ENCODE assay signal across 26 mouse cellular contexts in genomic region chr11:113631302-113631701, GRCm38 (mm10). TPM values are rescaled to one million over a fixed set of nuclear protein-coding genes. Genes with fewer than 3 reads are reported as not detected.
DNase-seq lines count a peak whose midpoint lies in the region; ATAC-seq and TF ChIP-seq lines count a peak whose summit lies in the region.
"Had no signal": no experiment of that assay in that cellular context is flagged by ENCODE, and none has a peak within 500 bp of the region (broad histone marks: within the 10 kb centered on the region; RNA-seq: fewer than 3 reads in every experiment).

No protein-coding gene starts in this region.

- no peak overlapping the region for H3K4me2 ChIP-seq in liver, embryonic 11.5 days
- H3K4me2 ChIP-seq in intestine, postnatal 0 days (replicated peaks; ENCODE audit: low read depth) = peak overlapping the region; percentile 57
- peak overlapping the region; percentile 37 for H3K4me2 ChIP-seq in stomach, postnatal 0 days (replicated peaks; ENCODE audit: low read depth)
- H3K4me2 ChIP-seq in midbrain, embryonic 15.5 days = no peak overlapping the region
- H3K4me2 ChIP-seq: forebrain, embryonic 12.5 days; kidney, embryonic 15.5 days; limb, embryonic 13.5 days; midbrain, embryonic 13.5 days; neural tube, embryonic 15.5 days had no signal

- TF ChIP-seq CTCF in intestine, postnatal 0 days (IDR thresholded peaks at IDR 0.05; ENCODE audit: low read depth) = no peak
- no peak for TF ChIP-seq CTCF in stomach, postnatal 0 days (IDR thresholded peaks at IDR 0.05; ENCODE audit: low read depth)

- no peak overlapping the region for H3K4me3 ChIP-seq in liver, embryonic 11.5 days (ENCODE audit: low read depth, low read length)
- peak overlapping the region; percentile 11; the same call in 1 of the 2 replicates for H3K4me3 ChIP-seq in intestine, postnatal 0 days (ENCODE audit: low read depth, low read length)
- no peak overlapping the region for H3K4me3 ChIP-seq in stomach, postnatal 0 days (ENCODE audit: low read depth, low read length)
- H3K4me3 ChIP-seq in midbrain, embryonic 15.5 days = no peak overlapping the region
- H3K4me3 ChIP-seq: erythroblast, embryonic 14.5 days; forebrain, embryonic 12.5 days; kidney, embryonic 15.5 days; left cerebral cortex, adult 2 months; limb, embryonic 13.5 days; midbrain, embryonic 13.5 days; neural tube, embryonic 15.5 days had no signal

- H3K9me3 ChIP-seq in liver, embryonic 11.5 days (ENCODE audit: control insufficient read depth, low read length) = no peaks in the 10 kb centered on the region
- H3K9me3 ChIP-seq in intestine, postnatal 0 days (ENCODE audit: control insufficient read depth) = no peaks in the 10 kb centered on the region
- H3K9me3 ChIP-seq in stomach, postnatal 0 days (ENCODE audit: control insufficient read depth, low read length) = no peaks in the 10 kb centered on the region
- no peaks in the 10 kb centered on the region for H3K9me3 ChIP-seq in midbrain, embryonic 15.5 days
- H3K9me3 ChIP-seq: forebrain, embryonic 12.5 days; kidney, embryonic 15.5 days; limb, embryonic 13.5 days; midbrain, embryonic 13.5 days; neural tube, embryonic 15.5 days had no signal

- DNase-seq in liver, embryonic 11.5 days (ENCODE audit: low spot score) = no peak
- DNase-seq in liver = no peak
- DNase-seq in lung, postnatal 36 days = peak; percentile 42
- peak; percentile 82 for DNase-seq in stomach, postnatal 0 days (ENCODE audit: low spot score)
- no peak for DNase-seq in neural tube, embryonic 10.5 days (ENCODE audit: extremely low spot score, low spot score)
- DNase-seq: adrenal gland, adult 2 months; adrenal gland, postnatal 36 days; cerebellum, adult 2 months; cerebellum, postnatal 14 days; gastrocnemius, postnatal 10 days; heart, postnatal 14 days; kidney, postnatal 25 days; right cerebral cortex, postnatal 14 days had no signal

- no peak overlapping the region for H3K9ac ChIP-seq in liver, embryonic 11.5 days (ENCODE audit: low read depth, low read length)
- H3K9ac ChIP-seq in intestine, postnatal 0 days (ENCODE audit: low read depth, low read length) = no peak overlapping the region
- H3K9ac ChIP-seq in stomach, postnatal 0 days (ENCODE audit: low read length) = peak overlapping the region; percentile 27; the same call in 1 of the 2 replicates
- no peak overlapping the region for H3K9ac ChIP-seq in midbrain, embryonic 15.5 days
- H3K9ac ChIP-seq: forebrain, embryonic 12.5 days; kidney, embryonic 15.5 days; limb, embryonic 13.5 days; liver, embryonic 14.5 days; midbrain, embryonic 13.5 days; neural tube, embryonic 15.5 days had no signal

- WGBS in liver, embryonic 11.5 days = 65% methylated on average over 8 of the region's 8 CpGs
- 35% methylated on average over 8 of the region's 8 CpGs for WGBS in intestine, postnatal 0 days
- WGBS in stomach, postnatal 0 days = 53% methylated on average over 8 of the region's 8 CpGs
- 88% methylated on average over 8 of the region's 8 CpGs for WGBS in midbrain, embryonic 15.5 days

- peak; percentile 23; the same call in 1 of the 2 replicates for ATAC-seq in liver, embryonic 11.5 days (replicated peaks; ENCODE audit: low FRiP score)
- ATAC-seq in intestine, postnatal 0 days = peak; percentile 60; the same call in 1 of the 2 replicates
- ATAC-seq in stomach, postnatal 0 days (ENCODE audit: low FRiP score, low TSS enrichment) = peak; percentile 70
- ATAC-seq in midbrain, embryonic 15.5 days (replicated peaks) = no peak
- ATAC-seq: activated CD4-positive, CD25-positive, alpha-beta regulatory T cell, adult 4 months; hindbrain, embryonic 16.5 days; midbrain, embryonic 13.5 days had no signal

- H3K27ac ChIP-seq in liver, embryonic 11.5 days (ENCODE audit: low read depth, low read length) = no peak overlapping the region
- H3K27ac ChIP-seq in intestine, postnatal 0 days (ENCODE audit: low read depth, low read length) = no peak overlapping the region
- peak overlapping the region; percentile 70 for H3K27ac ChIP-seq in stomach, postnatal 0 days (replicated peaks)
- H3K27ac ChIP-seq in midbrain, embryonic 15.5 days = no peak overlapping the region
- H3K27ac ChIP-seq: forebrain, embryonic 12.5 days; kidney, embryonic 15.5 days; left cerebral cortex, adult 2 months; limb, embryonic 13.5 days; liver, embryonic 14.5 days; macrophage; midbrain, embryonic 13.5 days; neural tube, embryonic 15.5 days had no signal

- H3K4me1 ChIP-seq in liver, embryonic 11.5 days (replicated peaks; ENCODE audit: control insufficient read depth, insufficient read depth, low read length) = no peaks in the 10 kb centered on the region
- peaks cover 3% of the 10 kb centered on the region; the same call in 1 of the 2 replicates for H3K4me1 ChIP-seq in intestine, postnatal 0 days (replicated peaks; ENCODE audit: control insufficient read depth, insufficient read depth, low read length)
- no peaks in the 10 kb centered on the region for H3K4me1 ChIP-seq in stomach, postnatal 0 days (replicated peaks; ENCODE audit: control insufficient read depth, insufficient read depth)
- H3K4me1 ChIP-seq in midbrain, embryonic 15.5 days = no peaks in the 10 kb centered on the region
- H3K4me1 ChIP-seq: forebrain, embryonic 12.5 days; limb, embryonic 13.5 days; midbrain, embryonic 13.5 days; neural tube, embryonic 15.5 days had no signal

- no peaks in the 10 kb centered on the region for H3K36me3 ChIP-seq in liver, embryonic 11.5 days (ENCODE audit: control insufficient read depth, insufficient read depth, low read length)
- no peaks in the 10 kb centered on the region for H3K36me3 ChIP-seq in intestine, postnatal 0 days (ENCODE audit: control insufficient read depth, insufficient read depth)
- H3K36me3 ChIP-seq in stomach, postnatal 0 days (ENCODE audit: control insufficient read depth, insufficient read depth, low read length) = no peaks in the 10 kb centered on the region
- no peaks in the 10 kb centered on the region for H3K36me3 ChIP-seq in midbrain, embryonic 15.5 days (replicated peaks)
- H3K36me3 ChIP-seq: forebrain, embryonic 12.5 days; kidney, embryonic 15.5 days; limb, embryonic 13.5 days; midbrain, embryonic 13.5 days; neural tube, embryonic 15.5 days had no signal

- H3K27me3 ChIP-seq in liver, embryonic 11.5 days (replicated peaks; ENCODE audit: control insufficient read depth, insufficient read depth, low read length) = no peaks in the 10 kb centered on the region
- H3K27me3 ChIP-seq in intestine, postnatal 0 days (replicated peaks; ENCODE audit: control insufficient read depth, insufficient read depth, low read length) = no peaks in the 10 kb centered on the region
- H3K27me3 ChIP-seq in stomach, postnatal 0 days (ENCODE audit: control insufficient read depth, insufficient read depth, low read length) = no peaks in the 10 kb centered on the region
- no peaks in the 10 kb centered on the region for H3K27me3 ChIP-seq in midbrain, embryonic 15.5 days (replicated peaks)
- H3K27me3 ChIP-seq: kidney, embryonic 15.5 days; neural tube, embryonic 15.5 days had no signal

- TF ChIP-seq EP300 in stomach, postnatal 0 days (optimal IDR thresholded peaks at IDR 0.05) = no peak

RNA-seq across cellular contexts. Expression of gene Sstr2, which starts 12.2 kb away (rescaled TPM):
- 2.2 and 2.7 TPM in 2 replicates for polyA plus RNA-seq in liver, embryonic 11.5 days (2014; fragmentation: Nextera tagmentation; extraction: Ambion mirVana)
- polyA plus RNA-seq in intestine, postnatal 0 days (2015; fragmentation: Nextera tagmentation; extraction: Ambion mirVana) = 0.99 and 1.0 TPM in 2 replicates
- 1.5 and 1.8 TPM in 2 replicates for polyA plus RNA-seq in stomach, postnatal 0 days (2015; fragmentation: Nextera tagmentation; extraction: Ambion mirVana)
- 15.5 and 20.5 TPM in 2 replicates for polyA plus RNA-seq in midbrain, embryonic 15.5 days (2015; fragmentation: Nextera tagmentation; extraction: Ambion mirVana)
- polyA plus RNA-seq: activated CD4-positive, CD25-positive, alpha-beta regulatory T cell, adult 4 months; erythroblast, embryonic 14.5 days; macrophage had no signal

RNA-seq across cellular contexts. Expression of gene Cog1, which starts 17.7 kb away (rescaled TPM):
- polyA plus RNA-seq in liver, embryonic 11.5 days (2014; fragmentation: Nextera tagmentation; extraction: Ambion mirVana) = 24.0 and 24.7 TPM in 2 replicates
- polyA plus RNA-seq in intestine, postnatal 0 days (2015; fragmentation: Nextera tagmentation; extraction: Ambion mirVana) = 19.6 and 20.9 TPM in 2 replicates
- 14.4 and 15.3 TPM in 2 replicates for polyA plus RNA-seq in stomach, postnatal 0 days (2015; fragmentation: Nextera tagmentation; extraction: Ambion mirVana)
- polyA plus RNA-seq in midbrain, embryonic 15.5 days (2015; fragmentation: Nextera tagmentation; extraction: Ambion mirVana) = 39.8 and 40.7 TPM in 2 replicates

RNA-seq across cellular contexts. Expression of gene Slc39a11, which starts 18.6 kb away (rescaled TPM):
- 20.9 TPM in 2 replicates for polyA plus RNA-seq in liver, embryonic 11.5 days (2014; fragmentation: Nextera tagmentation; extraction: Ambion mirVana)
- polyA plus RNA-seq in intestine, postnatal 0 days (2015; fragmentation: Nextera tagmentation; extraction: Ambion mirVana) = 50.7 and 54.7 TPM in 2 replicates
- 56.6 and 58.0 TPM in 2 replicates for polyA plus RNA-seq in stomach, postnatal 0 days (2015; fragmentation: Nextera tagmentation; extraction: Ambion mirVana)
- polyA plus RNA-seq in midbrain, embryonic 15.5 days (2015; fragmentation: Nextera tagmentation; extraction: Ambion mirVana) = 33.9 and 35.3 TPM in 2 replicates

RNA-seq across cellular contexts. Expression of gene Fam104a, which starts 52.7 kb away (rescaled TPM):
- polyA plus RNA-seq in liver, embryonic 11.5 days (2014; fragmentation: Nextera tagmentation; extraction: Ambion mirVana) = 58.7 and 62.3 TPM in 2 replicates
- 40.0 and 41.9 TPM in 2 replicates for polyA plus RNA-seq in intestine, postnatal 0 days (2015; fragmentation: Nextera tagmentation; extraction: Ambion mirVana)
- polyA plus RNA-seq in stomach, postnatal 0 days (2015; fragmentation: Nextera tagmentation; extraction: Ambion mirVana) = 34.2 and 34.3 TPM in 2 replicates
- 42.9 and 43.1 TPM in 2 replicates for polyA plus RNA-seq in midbrain, embryonic 15.5 days (2015; fragmentation: Nextera tagmentation; extraction: Ambion mirVana)

RNA-seq across cellular contexts. Expression of gene D11Wsu47e, which starts 52.9 kb away (rescaled TPM):
- polyA plus RNA-seq in liver, embryonic 11.5 days (2014; fragmentation: Nextera tagmentation; extraction: Ambion mirVana) = 22.4 and 22.9 TPM in 2 replicates
- 9.0 and 9.6 TPM in 2 replicates for polyA plus RNA-seq in intestine, postnatal 0 days (2015; fragmentation: Nextera tagmentation; extraction: Ambion mirVana)
- 8.7 and 9.7 TPM in 2 replicates for polyA plus RNA-seq in stomach, postnatal 0 days (2015; fragmentation: Nextera tagmentation; extraction: Ambion mirVana)
- 30.3 and 30.7 TPM in 2 replicates for polyA plus RNA-seq in midbrain, embryonic 15.5 days (2015; fragmentation: Nextera tagmentation; extraction: Ambion mirVana)

Comparison
In these comparisons a context has a peak if more than half of its experiments do, and no peak if none do; other contexts are left out.
1. DNase-seq: peak in lung, postnatal 36 days (single experiment) and stomach, postnatal 0 days (single experiment); none in liver, embryonic 11.5 days (single experiment), liver (single experiment) and neural tube, embryonic 10.5 days (single experiment).
2. H3K4me2 ChIP-seq: peak in intestine, postnatal 0 days (single experiment) and stomach, postnatal 0 days (single experiment); none in liver, embryonic 11.5 days (single experiment) and midbrain, embryonic 15.5 days (single experiment).